Mouse (Mus musculus): Measurements from ENCODE around the gene Cd86. TPM values are rescaled to one million over a fixed set of nuclear protein-coding genes. Genes with fewer than 3 reads are reported as not detected.

The Cd86 gene
- polyA plus RNA-seq, 1 experiment from 2014 or later, result 1.8 TPM

DNA sequence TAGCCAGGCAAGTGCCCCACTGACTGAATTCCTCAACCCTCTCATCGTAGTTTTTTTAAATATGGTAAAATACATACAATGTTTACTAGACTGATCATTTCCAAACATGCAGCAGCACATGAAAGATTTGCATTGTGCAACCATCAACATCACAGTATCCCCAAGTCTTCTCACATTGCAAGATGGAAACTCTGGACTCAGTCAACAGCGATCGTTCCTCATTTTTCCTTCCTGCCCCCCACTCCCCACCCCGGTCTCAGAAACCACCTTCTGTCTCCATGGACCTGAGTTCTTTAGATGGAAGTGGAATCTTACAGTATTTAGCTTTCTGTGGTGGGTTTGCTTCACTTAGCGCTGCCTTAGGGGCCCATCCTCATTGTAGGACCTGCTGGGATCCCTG is 34.3 kb downstream of the Cd86 start:
- Histone ChIP-seq H3K36me3 (no peaks in the 10 kb centered on the region), H3K9me3 (no peaks in the 10 kb centered on the region), H3K4me2 (replicated peaks) (no peak overlapping the region), H3K27me3 (no peaks in the 10 kb centered on the region), H3K27ac (no peak overlapping the region), H3K4me3 (replicated peaks) (no peak overlapping the region), H3K9ac (replicated peaks) (no peak overlapping the region), H3K4me1 (replicated peaks) (no peaks in the 10 kb centered on the region)
- ATAC-seq, result no peak
- WGBS, result 94% methylated on average over 5 of the region's 5 CpGs

DNA sequence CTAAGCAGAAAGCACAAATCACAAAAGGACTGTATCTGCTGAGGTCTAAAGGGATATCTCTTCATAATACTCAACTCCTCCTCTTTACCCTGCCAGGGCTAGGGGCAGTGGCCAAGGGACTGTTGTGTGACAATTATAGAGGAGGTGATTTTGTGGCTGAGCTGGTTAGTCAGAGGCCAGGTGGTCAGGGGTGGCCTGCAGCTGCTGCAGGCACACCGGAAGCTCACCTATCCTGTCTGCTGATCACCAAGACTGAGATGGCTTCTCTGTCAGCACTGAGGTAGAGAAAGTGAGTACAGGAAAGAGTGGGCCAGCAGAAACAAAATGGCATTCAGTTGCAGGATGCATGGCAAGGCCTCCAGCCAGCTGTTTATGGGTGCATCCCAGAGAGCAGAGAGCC is 38.1 kb downstream of the Cd86 start:
- Histone ChIP-seq H3K4me1 (replicated peaks) (no peaks in the 10 kb centered on the region), H3K9me3 (no peaks in the 10 kb centered on the region), H3K27me3 (no peaks in the 10 kb centered on the region), H3K9ac (replicated peaks) (no peak overlapping the region), H3K36me3 (no peaks in the 10 kb centered on the region), H3K27ac (no peak overlapping the region), H3K4me3 (replicated peaks) (no peak overlapping the region), H3K4me2 (replicated peaks) (no peak overlapping the region)
- no peak for ATAC-seq
- WGBS, result 94% methylated on average over 1 of the region's 1 CpGs

DNA sequence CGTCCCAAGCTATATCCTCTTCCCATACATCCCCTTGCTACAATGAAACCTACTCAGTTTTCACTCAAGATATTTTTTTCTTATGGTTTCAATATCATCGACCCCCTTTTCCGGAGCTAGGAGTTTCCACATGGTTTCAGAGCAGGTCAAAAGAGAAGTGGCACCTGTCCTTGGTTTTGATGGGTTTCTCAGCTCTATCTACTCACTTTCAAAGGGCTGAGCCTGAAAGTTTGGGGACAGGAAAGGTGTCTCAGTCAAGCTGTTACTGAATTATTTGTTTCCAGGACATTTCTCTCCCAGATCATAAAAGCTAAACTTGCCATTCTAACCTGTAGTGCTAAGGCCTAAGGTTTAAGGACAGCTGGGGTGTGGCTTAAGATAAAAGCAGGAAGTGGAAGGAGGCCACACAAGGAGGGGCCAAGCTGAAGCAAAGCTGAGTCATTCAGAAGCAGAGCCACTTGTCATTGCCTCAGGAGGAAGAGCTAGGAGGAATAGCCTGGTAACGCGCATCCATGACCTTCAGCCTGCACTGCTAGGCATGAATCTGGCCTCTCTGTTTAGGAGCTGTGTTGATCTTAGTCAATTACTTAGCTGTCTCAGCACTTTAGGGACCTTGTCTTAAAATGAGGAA is 39.2 kb downstream of the Cd86 start:
- Histone ChIP-seq H3K4me2 (replicated peaks) (no peak overlapping the region), H3K36me3 (no peaks in the 10 kb centered on the region), H3K27me3 (no peaks in the 10 kb centered on the region), H3K27ac (no peak overlapping the region), H3K4me1 (replicated peaks) (no peaks in the 10 kb centered on the region), H3K4me3 (replicated peaks) (no peak overlapping the region), H3K9me3 (no peaks in the 10 kb centered on the region), H3K9ac (replicated peaks) (no peak overlapping the region)
- WGBS, result 93% methylated on average over 5 of the region's 5 CpGs
- ATAC-seq, result no peak

DNA sequence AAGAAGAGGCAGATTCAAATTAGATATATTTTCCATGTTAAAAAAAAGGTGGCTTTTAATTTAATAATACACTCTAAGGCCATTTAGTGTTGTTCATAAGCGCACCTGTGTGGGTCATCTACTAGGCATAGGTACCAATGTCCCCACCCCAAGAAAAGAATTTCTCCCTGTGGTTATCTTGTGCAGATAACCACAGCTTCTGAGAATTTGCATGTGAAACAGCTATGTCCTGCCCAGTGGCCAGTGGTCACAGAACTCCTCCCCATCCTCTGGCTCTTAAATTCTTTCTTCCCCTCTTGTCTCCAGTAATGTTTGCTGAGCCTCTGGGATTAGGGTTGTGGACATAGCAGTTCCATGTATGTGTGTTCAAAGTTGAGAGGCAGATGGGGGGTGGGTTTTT is 40.0 kb downstream of the Cd86 start:
- H3K4me3 ChIP-seq (replicated peaks), result no peak overlapping the region
- no peaks in the 10 kb centered on the region for H3K9me3 ChIP-seq
- no peak overlapping the region for H3K4me2 ChIP-seq (replicated peaks)
- no peaks in the 10 kb centered on the region for H3K36me3 ChIP-seq
- H3K9ac ChIP-seq (replicated peaks), result no peak overlapping the region
- no peak for ATAC-seq
- H3K27me3 ChIP-seq, result no peaks in the 10 kb centered on the region
- no peak overlapping the region for H3K27ac ChIP-seq
- 91% methylated on average over 1 of the region's 1 CpGs for WGBS
- no peaks in the 10 kb centered on the region for H3K4me1 ChIP-seq (replicated peaks)

DNA sequence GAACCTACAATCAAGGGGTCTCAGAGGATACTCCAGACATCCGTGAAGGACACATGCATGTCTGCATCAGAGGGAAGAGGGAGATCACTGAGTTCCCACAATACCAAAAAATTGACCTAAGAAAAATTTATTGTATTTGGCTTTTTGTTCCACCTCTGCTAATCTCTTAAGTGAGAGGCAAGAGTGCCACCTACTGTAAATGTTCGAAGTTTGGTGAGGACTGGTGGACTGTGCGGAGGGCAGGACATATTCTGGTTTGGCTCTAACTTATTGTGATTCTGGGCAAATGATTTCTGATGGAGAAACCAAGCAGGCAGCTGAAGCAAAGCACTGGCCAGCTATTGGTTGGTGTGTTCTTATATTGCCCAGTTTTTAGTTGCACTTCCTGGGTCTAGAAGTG is 43.6 kb downstream of the Cd86 start:
- Histone ChIP-seq H3K4me3 (replicated peaks) (no peak overlapping the region), H3K36me3 (no peaks in the 10 kb centered on the region), H3K27ac (no peak overlapping the region), H3K9ac (replicated peaks) (no peak overlapping the region), H3K9me3 (no peaks in the 10 kb centered on the region), H3K4me1 (replicated peaks) (no peaks in the 10 kb centered on the region), H3K27me3 (no peaks in the 10 kb centered on the region), H3K4me2 (replicated peaks) (no peak overlapping the region)
- 86% methylated on average over 3 of the region's 3 CpGs for WGBS
- no peak for ATAC-seq

DNA sequence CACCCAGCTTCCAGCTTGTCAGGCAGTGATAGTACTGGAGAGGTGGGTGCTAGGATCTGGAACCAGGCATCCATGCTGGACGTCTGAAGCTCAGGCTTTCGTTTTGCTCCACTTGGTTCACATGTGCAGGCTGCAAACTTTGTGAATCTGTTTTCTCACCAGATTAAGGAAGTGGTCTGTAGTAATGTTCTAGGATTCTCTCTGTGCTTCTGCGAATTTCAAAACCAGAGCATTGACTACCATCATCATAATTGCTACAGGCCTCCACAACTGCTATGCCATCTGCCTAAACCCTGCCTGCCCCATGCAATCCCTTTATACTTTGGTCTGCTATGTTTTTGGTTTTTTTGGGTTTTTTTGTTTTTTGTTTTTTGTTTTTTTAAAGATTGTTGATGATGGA is 44.8 kb downstream of the Cd86 start:
- no peak for ATAC-seq
- no peak overlapping the region for H3K4me3 ChIP-seq (replicated peaks)
- H3K36me3 ChIP-seq, result no peaks in the 10 kb centered on the region
- H3K27me3 ChIP-seq, result no peaks in the 10 kb centered on the region
- no peak overlapping the region for H3K4me2 ChIP-seq (replicated peaks)
- no peak overlapping the region for H3K9ac ChIP-seq (replicated peaks)
- H3K9me3 ChIP-seq, result no peaks in the 10 kb centered on the region
- no peaks in the 10 kb centered on the region for H3K4me1 ChIP-seq (replicated peaks)
- no peak overlapping the region for H3K27ac ChIP-seq
- WGBS, result 79% methylated on average over 3 of the region's 3 CpGs

DNA sequence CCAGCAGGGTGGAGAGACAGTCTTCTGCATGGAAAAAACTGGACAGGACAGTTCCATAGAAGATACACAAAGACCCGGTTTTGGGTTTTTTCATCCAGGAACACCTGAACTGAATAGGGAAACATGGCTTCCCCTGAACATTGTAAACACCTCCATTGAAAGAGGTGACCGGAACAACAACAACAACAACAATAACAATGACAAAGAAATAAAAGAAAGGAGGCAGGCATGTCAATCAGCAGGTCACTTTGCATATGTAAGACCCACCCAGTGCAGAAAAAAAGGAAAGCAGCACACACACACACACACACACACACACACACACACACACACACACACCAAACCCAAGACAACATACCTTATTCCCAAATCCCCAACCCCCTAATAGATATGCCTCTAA is 52.2 kb downstream of the Cd86 start:
- H3K9ac ChIP-seq (replicated peaks), result no peak overlapping the region
- H3K4me1 ChIP-seq (replicated peaks), result no peaks in the 10 kb centered on the region
- H3K36me3 ChIP-seq, result no peaks in the 10 kb centered on the region
- H3K9me3 ChIP-seq, result no peaks in the 10 kb centered on the region
- no peaks in the 10 kb centered on the region for H3K27me3 ChIP-seq
- H3K27ac ChIP-seq, result no peak overlapping the region
- H3K4me2 ChIP-seq (replicated peaks), result no peak overlapping the region
- H3K4me3 ChIP-seq (replicated peaks), result no peak overlapping the region
- no peak for ATAC-seq
- WGBS, result 77% methylated on average over 2 of the region's 2 CpGs

DNA sequence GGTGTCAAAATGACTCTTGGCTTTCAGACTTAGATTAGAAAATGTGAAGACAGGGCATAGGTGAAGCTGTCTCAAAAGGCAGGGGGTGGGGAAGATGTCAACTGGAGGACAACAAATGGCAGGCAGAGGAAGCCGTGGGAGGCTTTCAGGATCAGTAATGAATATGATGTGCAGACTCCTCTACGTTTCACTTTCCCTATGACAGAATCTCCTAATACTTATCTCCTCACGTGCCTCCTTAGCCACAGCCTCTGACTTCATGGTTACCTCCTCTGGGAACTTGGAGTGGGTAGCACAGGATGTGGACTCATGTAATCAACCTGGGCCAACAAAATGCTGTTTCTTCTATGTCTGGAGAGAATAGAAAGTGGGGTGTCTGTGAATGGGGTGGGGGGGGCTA is 63.2 kb downstream of the Cd86 start:
- no peak overlapping the region for H3K4me2 ChIP-seq (replicated peaks)
- H3K36me3 ChIP-seq, result no peaks in the 10 kb centered on the region
- WGBS, result 81% methylated on average over 3 of the region's 3 CpGs
- no peak overlapping the region for H3K4me3 ChIP-seq (replicated peaks)
- no peaks in the 10 kb centered on the region for H3K27me3 ChIP-seq
- H3K27ac ChIP-seq, result no peak overlapping the region
- H3K9ac ChIP-seq (replicated peaks), result no peak overlapping the region
- no peaks in the 10 kb centered on the region for H3K4me1 ChIP-seq (replicated peaks)
- no peak for ATAC-seq
- H3K9me3 ChIP-seq, result no peaks in the 10 kb centered on the region

DNA sequence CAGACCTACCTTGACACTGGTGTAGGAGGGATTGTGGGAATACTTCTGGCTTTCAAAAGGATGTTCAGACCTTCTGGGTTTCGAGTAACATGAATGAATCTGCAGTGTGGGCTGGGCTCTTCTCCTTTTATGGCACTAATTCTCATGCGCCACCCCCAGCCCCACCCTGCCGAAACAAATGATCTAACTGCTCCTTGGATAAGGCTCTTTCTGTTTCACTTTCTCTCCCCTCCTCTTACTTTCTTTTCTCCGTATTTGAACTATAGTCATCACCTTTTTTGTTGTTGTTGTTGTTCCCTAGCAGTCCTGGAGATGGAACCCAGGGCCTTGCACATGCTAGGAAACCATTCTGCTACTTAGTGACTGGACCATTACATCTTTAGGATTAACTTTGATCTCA is 67.6 kb downstream of the Cd86 start:
- Histone ChIP-seq H3K4me3 (replicated peaks) (no peak overlapping the region), H3K36me3 (no peaks in the 10 kb centered on the region), H3K27me3 (no peaks in the 10 kb centered on the region), H3K9ac (replicated peaks) (no peak overlapping the region), H3K9me3 (no peaks in the 10 kb centered on the region), H3K27ac (no peak overlapping the region), H3K4me1 (replicated peaks) (no peaks in the 10 kb centered on the region), H3K4me2 (replicated peaks) (no peak overlapping the region)
- 87% methylated on average over 4 of the region's 4 CpGs for WGBS
- ATAC-seq, result no peak

DNA sequence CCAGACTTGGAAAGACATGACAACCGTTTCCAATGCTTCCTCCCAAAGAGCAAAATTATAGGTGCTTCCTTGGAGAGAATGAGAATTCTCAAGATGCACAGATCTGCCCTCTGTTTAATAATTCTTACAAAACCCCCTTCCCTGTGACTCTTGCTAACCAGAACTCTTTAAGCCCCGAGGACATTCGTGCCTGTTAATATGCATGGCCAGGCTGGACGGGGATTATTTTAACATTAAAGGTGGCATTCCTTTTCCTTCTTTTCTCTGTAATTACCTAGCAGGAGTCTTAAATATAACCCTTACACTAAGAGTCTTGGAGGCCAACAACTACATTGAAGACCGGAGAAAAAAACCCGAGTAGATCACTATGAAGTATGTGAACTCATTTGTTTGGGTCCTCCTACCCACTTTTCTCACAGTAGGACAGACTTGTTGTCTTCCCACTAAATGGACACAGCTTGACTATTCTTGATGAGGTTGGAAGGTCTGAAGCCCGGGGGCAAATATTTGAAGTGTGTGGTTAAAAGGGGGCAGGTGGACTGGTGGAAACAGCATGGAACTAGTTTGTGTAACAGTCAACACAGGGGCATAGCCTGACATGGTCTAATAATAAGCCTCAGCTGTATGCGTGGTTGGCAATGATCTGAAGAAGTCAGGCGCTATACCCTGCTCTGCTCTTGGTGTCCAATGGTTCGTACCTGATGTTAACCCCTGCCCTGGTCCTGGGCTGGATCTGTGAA is 69.0 kb downstream of the Cd86 start:
- Histone ChIP-seq H3K36me3 (no peaks in the 10 kb centered on the region), H3K27ac (no peak overlapping the region), H3K9me3 (no peaks in the 10 kb centered on the region), H3K4me2 (replicated peaks) (no peak overlapping the region), H3K9ac (replicated peaks) (no peak overlapping the region), H3K4me3 (replicated peaks) (no peak overlapping the region), H3K27me3 (no peaks in the 10 kb centered on the region), H3K4me1 (replicated peaks) (no peaks in the 10 kb centered on the region)
- no peak for ATAC-seq
- 89% methylated on average over 10 of the region's 10 CpGs for WGBS

DNA sequence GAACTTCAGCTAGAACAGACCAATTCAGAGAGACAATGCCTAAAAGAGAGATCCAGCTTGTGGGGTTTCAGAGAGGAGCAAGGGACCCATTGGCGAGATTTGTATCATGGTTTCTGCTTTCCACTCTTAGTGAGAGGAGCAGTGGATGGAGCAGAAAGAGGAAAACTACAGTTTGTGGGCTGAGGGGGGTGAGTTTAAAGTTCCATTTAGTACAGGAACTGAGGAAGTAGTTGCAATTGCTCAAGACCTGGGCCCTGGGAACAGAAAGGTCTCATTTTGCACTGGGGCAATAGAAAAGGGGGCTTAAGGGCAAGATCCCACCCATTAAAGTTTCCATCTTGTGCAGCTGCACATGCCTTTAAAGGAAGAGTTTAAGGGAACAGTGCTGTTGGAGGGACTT is 76.0 kb downstream of the Cd86 start:
- Histone ChIP-seq H3K4me2 (replicated peaks) (no peak overlapping the region), H3K27ac (no peak overlapping the region), H3K36me3 (no peaks in the 10 kb centered on the region), H3K9ac (replicated peaks) (no peak overlapping the region), H3K4me1 (replicated peaks) (no peaks in the 10 kb centered on the region), H3K9me3 (no peaks in the 10 kb centered on the region), H3K27me3 (no peaks in the 10 kb centered on the region), H3K4me3 (replicated peaks) (no peak overlapping the region)
- ATAC-seq, result no peak
- 83% methylated on average over 1 of the region's 1 CpGs for WGBS

DNA sequence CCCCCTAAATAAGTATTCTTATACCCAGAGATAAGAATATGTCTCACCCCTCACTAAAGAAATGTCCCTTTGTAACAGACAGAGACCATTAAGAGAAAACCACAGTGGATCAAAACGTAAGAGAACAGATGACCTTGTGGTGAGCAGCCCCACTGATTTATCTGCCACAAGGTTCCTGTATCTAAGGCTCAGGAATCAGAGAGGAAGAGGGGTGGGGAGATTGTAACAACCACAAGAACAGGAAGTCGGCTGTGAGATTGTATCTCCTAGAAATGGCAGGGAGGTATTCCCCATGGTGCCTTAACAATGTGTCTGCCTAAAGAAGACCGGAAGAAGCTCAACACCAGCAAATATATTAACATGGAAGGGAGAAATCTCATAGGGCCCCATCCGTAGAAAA is 77.9 kb downstream of the Cd86 start:
- H3K4me3 ChIP-seq (replicated peaks), result no peak overlapping the region
- H3K27ac ChIP-seq, result no peak overlapping the region
- no peaks in the 10 kb centered on the region for H3K9me3 ChIP-seq
- H3K27me3 ChIP-seq, result no peaks in the 10 kb centered on the region
- H3K9ac ChIP-seq (replicated peaks), result no peak overlapping the region
- ATAC-seq, result no peak
- 83% methylated on average over 4 of the region's 4 CpGs for WGBS
- H3K36me3 ChIP-seq, result no peaks in the 10 kb centered on the region
- H3K4me2 ChIP-seq (replicated peaks), result no peak overlapping the region
- H3K4me1 ChIP-seq (replicated peaks), result no peaks in the 10 kb centered on the region

DNA sequence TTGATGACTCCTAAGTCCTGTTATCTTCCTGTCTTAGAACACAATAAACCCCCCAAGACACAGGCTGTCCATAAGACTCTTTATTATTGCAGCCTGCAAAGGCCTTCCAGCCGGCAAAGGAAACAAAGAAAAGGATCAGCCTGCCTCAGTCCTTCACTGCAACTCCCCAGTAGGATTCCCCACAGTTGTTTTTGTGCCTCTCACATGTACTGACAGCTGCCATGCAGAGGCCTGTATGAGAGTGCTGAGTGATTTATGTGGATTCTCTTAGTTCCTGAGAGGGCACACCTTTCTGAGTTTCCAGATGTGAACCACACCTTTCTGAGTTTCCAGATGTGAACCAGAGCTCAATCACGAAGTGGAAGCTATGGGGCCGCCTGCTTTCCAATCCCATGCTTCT is 83.8 kb downstream of the Cd86 start:
- no peaks in the 10 kb centered on the region for H3K36me3 ChIP-seq
- whole genome bisulfite sequencing, result 39% methylated on average over 3 of the region's 3 CpGs
- H3K9ac ChIP-seq (replicated peaks), result no peak overlapping the region
- H3K27me3 ChIP-seq, result no peaks in the 10 kb centered on the region
- 0 out of 2 replicates have a peak, but pooled peaks cover 5% of the 10 kb centered on the region for H3K9me3 ChIP-seq
- H3K4me2 ChIP-seq (replicated peaks), result no peak overlapping the region
- H3K4me1 ChIP-seq (replicated peaks), result no peaks in the 10 kb centered on the region
- ATAC-seq, result no peak
- H3K4me3 ChIP-seq (replicated peaks), result no peak overlapping the region
- no peak overlapping the region for H3K27ac ChIP-seq

All from midbrain, embryonic 13.5 days (tissue).